Mouse (Mus musculus): ENCODE data around the gene Zdhhc25. TPM values are rescaled to one million over a fixed set of nuclear protein-coding genes. Genes with fewer than 3 reads are reported as not detected.

Zdhhc25 gene
- not detected for total RNA-seq (2021)
- long read RNA-seq, experiment 1: 0 reads
- long read RNA-seq, experiment 2: 0 reads

- no peak for DNase-seq
Measured at GRCm38 (mm10) chr15:88600002-88600401, at the start of gene Zdhhc25. Gene Zdhhc25, plus strand, starts transcription at chr15:88600302.

GRCm38 (mm10) chr15:88552852-88553251 lies 47.2 kb upstream of the Zdhhc25 start:
- no peak for DNase-seq

- peak in 1 of 2 experiments; percentile 35 for DNase-seq
Measured at GRCm38 (mm10) chr15:88555476-88555875, 44.6 kb upstream of the Zdhhc25 start.

- no peak for DNase-seq
Measured at GRCm38 (mm10) chr15:88560637-88561036, 39.5 kb upstream of the Zdhhc25 start.

GRCm38 (mm10) chr15:88561058-88561730 lies 38.9 kb upstream of the Zdhhc25 start:
- no peak for DNase-seq

GRCm38 (mm10) chr15:88565307-88565706 lies 34.8 kb upstream of the Zdhhc25 start:
- DNase-seq: no peak

- no peak for DNase-seq
Measured at GRCm38 (mm10) chr15:88565806-88566205, 34.3 kb upstream of the Zdhhc25 start.

- DNase-seq: no peak
Measured at GRCm38 (mm10) chr15:88570697-88571096, 29.4 kb upstream of the Zdhhc25 start.

GRCm38 (mm10) chr15:88579461-88579860 lies 20.6 kb upstream of the Zdhhc25 start:
- DNase-seq: no peak

GRCm38 (mm10) chr15:88602496-88602895 lies 2.4 kb downstream of the Zdhhc25 start:
- DNase-seq: no peak

- no peak for DNase-seq
Measured at GRCm38 (mm10) chr15:88603091-88603732, 3.1 kb downstream of the Zdhhc25 start.

- DNase-seq: no peak
Measured at GRCm38 (mm10) chr15:88603733-88604119, 3.6 kb downstream of the Zdhhc25 start.

GRCm38 (mm10) chr15:88604669-88605414 lies 4.7 kb downstream of the Zdhhc25 start:
- DNase-seq: no peak

- DNase-seq: no peak
Measured at GRCm38 (mm10) chr15:88605415-88605785, 5.3 kb downstream of the Zdhhc25 start.

- no peak for DNase-seq
Measured at GRCm38 (mm10) chr15:88617125-88617524, 17.0 kb downstream of the Zdhhc25 start.

GRCm38 (mm10) chr15:88618008-88618773 lies 18.1 kb downstream of the Zdhhc25 start:
- DNase-seq: peak; percentile 6 to 28

- no peak for DNase-seq
Measured at GRCm38 (mm10) chr15:88620017-88620416, 19.9 kb downstream of the Zdhhc25 start.

GRCm38 (mm10) chr15:88623891-88624290 lies 23.8 kb downstream of the Zdhhc25 start:
- no peak for DNase-seq

- DNase-seq: no peak
Measured at GRCm38 (mm10) chr15:88624874-88625277, 24.8 kb downstream of the Zdhhc25 start.

GRCm38 (mm10) chr15:88625303-88626066 lies 25.4 kb downstream of the Zdhhc25 start:
- DNase-seq: no peak

- no peak for DNase-seq
Measured at GRCm38 (mm10) chr15:88626886-88627488, 26.9 kb downstream of the Zdhhc25 start.

Data from adrenal gland, postnatal 36 days (tissue).